Mouse (Mus musculus) heart, embryonic 14.5 days (tissue): ENCODE measurements at regions not wholly inside any gene's neighbourhood (a gene's known extent, or its start where the extent isn't known, plus 50 kb on each side); places are given as distances from the start of the nearest gene placed in this dataset.

ENCODE experiments used
- ATAC-seq: fragments of 200-750 bp; cut with Nextera tagmentation; 2 replicates; pipeline ENCODE4 v1.8.0; 2017; ENCODE audit warnings: low read depth, moderate TSS enrichment; ENCODE audit not compliant: insufficient number of reproducible peaks, insufficient read depth, low FRiP score
- H3K27ac ChIP-seq, 2 experiments: fragments of 200-500 bp in 1 of 2; fragments of 300-500 bp in 1 of 2; sonication (generic) in 1 of 2; replicated peaks in 1 of 2; 2 replicates each; pipeline ENCODE4 v1.5.1; 2012 to 2014; ENCODE audit warnings: low read depth in 2 of 2, low read length in 2 of 2, control low read depth in 1 of 2, mild to moderate bottlenecking in 1 of 2, mixed read lengths in 1 of 2; ENCODE audit not compliant: control insufficient read depth in 1 of 2, insufficient read depth in 1 of 2
- H3K27me3 ChIP-seq: fragments of 300-500 bp; sonication (generic); 2 replicates; pipeline ENCODE4 v1.6.1; 2014; ENCODE audit warnings: mild to moderate bottlenecking, low read length, control low read depth; ENCODE audit not compliant: control insufficient read depth, insufficient read depth
- H3K36me3 ChIP-seq: fragments of 300-500 bp; sonication (generic); 2 replicates; pipeline ENCODE4 v1.6.1; 2014; ENCODE audit warnings: mild to moderate bottlenecking, control low read depth, low read length, mixed read lengths; ENCODE audit not compliant: control insufficient read depth, insufficient read depth
- H3K4me1 ChIP-seq, 2 experiments: fragments of 200-500 bp in 1 of 2; fragments of 300-500 bp in 1 of 2; sonication (generic) in 1 of 2; 2 replicates each; pipeline ENCODE4 v1.6.1; 2012 to 2014; ENCODE audit warnings: low read length in 2 of 2, control low read depth in 1 of 2, mixed read lengths in 1 of 2; ENCODE audit not compliant: control insufficient read depth in 2 of 2, insufficient read depth in 2 of 2
- H3K4me2 ChIP-seq: fragments of 300-500 bp; sonication (generic); 2 replicates; pipeline ENCODE4 v1.6.1; 2014; ENCODE audit warnings: mild to moderate bottlenecking, low read length
- H3K4me3 ChIP-seq, 2 experiments: fragments of 200-500 bp in 1 of 2; fragments of 300-500 bp in 1 of 2; sonication (generic) in 1 of 2; 2 replicates each; pipeline ENCODE4 v1.5.1; 2012 to 2014; ENCODE audit warnings: low read length in 2 of 2, mild to moderate bottlenecking in 2 of 2, control low read depth in 1 of 2, low read depth in 1 of 2, moderate library complexity in 1 of 2; ENCODE audit not compliant: control insufficient read depth in 1 of 2, insufficient read depth in 1 of 2
- H3K9ac ChIP-seq: fragments of 300-500 bp; sonication (generic); 2 replicates; pipeline ENCODE4 v1.6.1; 2014; ENCODE audit warnings: mild to moderate bottlenecking, low read length
- H3K9me3 ChIP-seq: fragments of 300-500 bp; sonication (generic); 2 replicates; pipeline ENCODE4 v1.6.1; 2016; ENCODE audit warnings: low read length, control low read depth; ENCODE audit not compliant: control insufficient read depth
- WGBS: fragments of 180-500 bp; shearing (Covaris S2); extraction: QIAGEN DNeasy Blood & Tissue Kit; methylation state at CpG from one replicate; pipeline ENCODE4 v1.1.7; 2014; 5-methylcytosine and 5-hydroxymethylcytosine counted together

DNA sequence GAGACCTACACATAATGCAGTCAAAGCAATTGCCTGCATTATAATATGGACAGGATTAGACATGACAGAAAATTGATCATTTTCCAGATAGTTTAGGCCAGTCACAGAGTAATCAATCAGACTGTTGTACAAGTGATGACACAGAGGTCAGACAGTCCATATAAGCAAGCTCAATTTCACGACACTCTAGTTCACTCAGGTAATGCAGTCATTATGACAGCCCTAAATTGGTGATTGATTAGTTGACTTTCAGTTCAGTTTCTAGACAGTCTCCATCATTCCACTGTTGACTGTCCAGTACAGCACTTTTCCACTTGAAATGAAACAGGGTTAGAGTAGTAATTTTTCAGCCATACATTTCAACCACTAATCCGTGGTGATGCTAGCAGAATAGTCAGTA lies 620.5 kb upstream of the B3galt2 start:
- Histone ChIP-seq H3K9ac (no peak overlapping the region), H3K4me3 (no peak overlapping the region), H3K27me3 (no peaks in the 10 kb centered on the region), H3K4me2 (no peak overlapping the region), H3K4me1 (no peaks in the 10 kb centered on the region), H3K9me3 (no peaks in the 10 kb centered on the region), H3K27ac (no peak overlapping the region), H3K36me3 (no peaks in the 10 kb centered on the region)
- WGBS: 82% methylated on average over 2 of the region's 2 CpGs
- ATAC-seq: no peak

GRCm38 (mm10) chr1:143053161-143053560 lies 587.3 kb upstream of the B3galt2 start:
- 64% methylated on average over 2 of the region's 2 CpGs for WGBS
- Histone ChIP-seq H3K4me2 (no peak overlapping the region), H3K36me3 (no peaks in the 10 kb centered on the region), H3K27ac (no peak overlapping the region), H3K4me1 (no peaks in the 10 kb centered on the region), H3K9ac (no peak overlapping the region), H3K27me3 (no peaks in the 10 kb centered on the region), H3K9me3 (no peaks in the 10 kb centered on the region), H3K4me3 (no peak overlapping the region)
- no peak for ATAC-seq

- 93% methylated on average over 2 of the region's 2 CpGs for WGBS
- H3K4me3 ChIP-seq: no peak overlapping the region
- no peak overlapping the region for H3K4me2 ChIP-seq
- H3K9ac ChIP-seq: no peak overlapping the region
- no peaks in the 10 kb centered on the region for H3K9me3 ChIP-seq
- H3K4me1 ChIP-seq: no peaks in the 10 kb centered on the region
- no peak overlapping the region for H3K27ac ChIP-seq
- H3K36me3 ChIP-seq: no peaks in the 10 kb centered on the region
- H3K27me3 ChIP-seq: no peaks in the 10 kb centered on the region
- ATAC-seq: no peak
Measured at GRCm38 (mm10) chr1:143053599-143053998, 586.9 kb upstream of the B3galt2 start.

GRCm38 (mm10) chr1:143054451-143055024 lies 585.9 kb upstream of the B3galt2 start:
- 64% methylated on average over 3 of the region's 3 CpGs for WGBS
- H3K27me3 ChIP-seq: no peaks in the 10 kb centered on the region
- ATAC-seq: no peak

GRCm38 (mm10) chr1:143060698-143061576 lies 579.5 kb upstream of the B3galt2 start:
- ATAC-seq: no peak
- 68% methylated on average over 4 of the region's 4 CpGs for WGBS
- Histone ChIP-seq H3K27me3 (no peaks in the 10 kb centered on the region), H3K4me3 (no peak overlapping the region), H3K27ac (no peak overlapping the region), H3K36me3 (no peaks in the 10 kb centered on the region), H3K9ac (no peak overlapping the region), H3K4me1 (no peaks in the 10 kb centered on the region), H3K4me2 (no peak overlapping the region), H3K9me3 (no peaks in the 10 kb centered on the region)

More at GRCm38 (mm10) chr1:143054451-143055024, 585.9 kb upstream of the B3galt2 start:
- Histone ChIP-seq H3K36me3 (no peaks in the 10 kb centered on the region), H3K4me2 (no peak overlapping the region), H3K4me3 (no peak overlapping the region), H3K4me1 (no peaks in the 10 kb centered on the region), H3K27ac (no peak overlapping the region), H3K9me3 (no peaks in the 10 kb centered on the region), H3K9ac (no peak overlapping the region)

GRCm38 (mm10) chr1:143065493-143065892 lies 575.0 kb upstream of the B3galt2 start:
- no peaks in the 10 kb centered on the region for H3K4me1 ChIP-seq
- ATAC-seq: no peak
- H3K27me3 ChIP-seq: no peaks in the 10 kb centered on the region

DNA sequence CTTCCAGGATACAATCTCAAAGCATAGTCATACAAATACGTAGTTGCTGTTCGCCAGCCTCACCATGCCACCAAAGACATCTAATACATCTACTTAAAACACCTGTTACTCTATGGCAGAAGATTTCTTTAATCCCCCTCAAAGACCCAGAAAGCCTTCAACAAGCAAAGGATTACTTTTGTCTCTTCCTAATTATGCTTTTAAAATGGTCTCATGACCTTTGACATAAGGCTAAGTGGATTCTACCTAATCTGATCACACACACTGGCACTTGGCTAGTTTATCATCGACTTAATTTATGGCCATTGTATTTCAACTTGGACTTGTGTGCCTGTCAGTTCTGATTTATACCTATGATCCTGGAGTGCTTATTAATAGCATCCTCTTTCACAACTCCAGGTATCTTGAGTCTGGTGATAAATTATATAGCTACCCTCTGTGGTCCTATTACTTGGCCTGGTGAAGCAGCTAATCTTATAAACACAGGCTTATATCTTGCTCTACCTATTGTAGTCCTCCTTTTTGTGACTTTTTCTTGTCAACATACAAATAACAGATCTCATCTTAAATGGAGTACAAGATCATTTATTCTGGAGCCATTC lies 568.6 kb upstream of the B3galt2 start:
- Histone ChIP-seq H3K27ac (no peak overlapping the region), H3K27me3 (no peaks in the 10 kb centered on the region)

More at GRCm38 (mm10) chr1:143065493-143065892, 575.0 kb upstream of the B3galt2 start:
- no peak overlapping the region for H3K27ac ChIP-seq
- H3K4me2 ChIP-seq: no peak overlapping the region
- no peaks in the 10 kb centered on the region for H3K36me3 ChIP-seq
- H3K4me3 ChIP-seq: no peak overlapping the region
- no peak overlapping the region for H3K9ac ChIP-seq
- H3K9me3 ChIP-seq: no peaks in the 10 kb centered on the region

More for the DNA sequence above, 568.6 kb upstream of the B3galt2 start:
- Histone ChIP-seq H3K36me3 (no peaks in the 10 kb centered on the region), H3K9ac (no peak overlapping the region), H3K4me2 (no peak overlapping the region), H3K9me3 (no peaks in the 10 kb centered on the region), H3K4me3 (no peak overlapping the region), H3K4me1 (no peaks in the 10 kb centered on the region)
- no peak for ATAC-seq
- WGBS: 84% methylated on average over 3 of the region's 3 CpGs
